Mouse (Mus musculus): Measurements from ENCODE around the gene Sh3tc1. TPM values are rescaled to one million over a fixed set of nuclear protein-coding genes. Genes with fewer than 3 reads are reported as not detected.

Gene Sh3tc1
- polyA plus RNA-seq, 1 experiment = not detected

- no peak for TF ChIP-seq GATA1 (IDR thresholded peaks at IDR 0.05; ENCODE audit: low read length)
Observed at GRCm38 (mm10) chr5:35685079-35685478, 54.7 kb downstream of the Sh3tc1 start.

GRCm38 (mm10) chr5:35680958-35681357, 58.8 kb downstream of the Sh3tc1 start:
- no peak for TF ChIP-seq GATA1 (IDR thresholded peaks at IDR 0.05; ENCODE audit: low read length)

GRCm38 (mm10) chr5:35679256-35680155, 60.3 kb downstream of the Sh3tc1 start, which contains the start of gene Htra3:
Gene Htra3, minus strand, starts transcription at chr5:35679782.
- TF ChIP-seq GATA1 (IDR thresholded peaks at IDR 0.05; ENCODE audit: low read length) = no peak

- no peak for TF ChIP-seq GATA1 (IDR thresholded peaks at IDR 0.05; ENCODE audit: low read length)
Observed at GRCm38 (mm10) chr5:35676964-35677363, 62.8 kb downstream of the Sh3tc1 start.

- TF ChIP-seq GATA1 (IDR thresholded peaks at IDR 0.05; ENCODE audit: low read length) = no peak
Observed at GRCm38 (mm10) chr5:35674081-35674555, 65.7 kb downstream of the Sh3tc1 start.

- TF ChIP-seq GATA1 (IDR thresholded peaks at IDR 0.05; ENCODE audit: low read length) = no peak
Observed at GRCm38 (mm10) chr5:35673086-35673485, 66.7 kb downstream of the Sh3tc1 start.

GRCm38 (mm10) chr5:35672581-35672980, 67.2 kb downstream of the Sh3tc1 start:
- no peak for TF ChIP-seq GATA1 (IDR thresholded peaks at IDR 0.05; ENCODE audit: low read length)

GRCm38 (mm10) chr5:35671474-35671891, 68.3 kb downstream of the Sh3tc1 start:
- TF ChIP-seq GATA1 (IDR thresholded peaks at IDR 0.05; ENCODE audit: low read length) = no peak

GRCm38 (mm10) chr5:35670412-35670801, 69.4 kb downstream of the Sh3tc1 start:
- no peak for TF ChIP-seq GATA1 (IDR thresholded peaks at IDR 0.05; ENCODE audit: low read length)

GRCm38 (mm10) chr5:35669747-35670411, 69.9 kb downstream of the Sh3tc1 start:
- no peak for TF ChIP-seq GATA1 (IDR thresholded peaks at IDR 0.05; ENCODE audit: low read length)

- no peak for TF ChIP-seq GATA1 (IDR thresholded peaks at IDR 0.05; ENCODE audit: low read length)
Observed at GRCm38 (mm10) chr5:35666152-35666551, 73.6 kb downstream of the Sh3tc1 start.

GRCm38 (mm10) chr5:35662021-35662545, 77.7 kb downstream of the Sh3tc1 start:
- no peak for TF ChIP-seq GATA1 (IDR thresholded peaks at IDR 0.05; ENCODE audit: low read length)

- TF ChIP-seq GATA1 (IDR thresholded peaks at IDR 0.05; ENCODE audit: low read length) = no peak
Observed at GRCm38 (mm10) chr5:35661210-35661609, 78.6 kb downstream of the Sh3tc1 start.

- TF ChIP-seq GATA1 (IDR thresholded peaks at IDR 0.05; ENCODE audit: low read length) = no peak
Observed at GRCm38 (mm10) chr5:35659503-35659902, 80.3 kb downstream of the Sh3tc1 start.

- TF ChIP-seq GATA1 (IDR thresholded peaks at IDR 0.05; ENCODE audit: low read length) = no peak
Observed at GRCm38 (mm10) chr5:35655753-35656485, 83.9 kb downstream of the Sh3tc1 start.
